Mouse (Mus musculus): ENCODE measurements around the gene Gm49403. TPM values are rescaled to one million over a fixed set of nuclear protein-coding genes. Genes with fewer than 3 reads are reported as not detected.
A peak's percentile ranks its signal among the peaks of the same experiment; 100 is the strongest.

The Gm49403 gene
- total RNA-seq, 1 experiment: not detected

GRCm38 (mm10) chr19:8920073-8920736 is 36.5 kb downstream of the Gm49403 start, which contains the start of gene B3gat3:
Gene B3gat3 (plus strand): TSS chr19:8920374.
- peak within 1 kb of the TSS; percentile 68 for H3K27ac ChIP-seq (ENCODE audit: insufficient read depth, low read depth, low read length, poor library complexity, severe bottlenecking)
- H3K36me3 ChIP-seq (ENCODE audit: control insufficient read depth, insufficient read depth, low read length, poor library complexity, severe bottlenecking): peaks cover 6% of the 10 kb centered on the region
- H3K9me3 ChIP-seq (ENCODE audit: control insufficient read depth, insufficient read depth, low read depth, low read length): no peaks in the 10 kb centered on the region
- no peak for TF ChIP-seq ZNF384 (IDR thresholded peaks at IDR 0.05; ENCODE audit: low read depth, low read length)
- peaks cover 0 to 3% of the 10 kb centered on the region in 2 experiments; a peak in 1 of 4 replicates for H3K4me1 ChIP-seq (ENCODE audit: control insufficient read depth in 2 of 2, insufficient read depth in 2 of 2, low read length in 2 of 2, poor library complexity in 1 of 2)
- H3K4me3 ChIP-seq (ENCODE audit: insufficient read depth in 1 of 2, low read depth in 1 of 2, low read length in 2 of 2, poor library complexity in 1 of 2, severe bottlenecking in 1 of 2): peak within 1 kb of the TSS; percentile 94 to 96
- in situ Hi-C loops (cut with MboI; ENCODE audit: low sequenced_read_pairs in 2 of 2, unreplicated experiment in 2 of 2): loop anchor here in 1 of 2 experiments (25.0 kb wide), 1 partner anchor 1692 kb away; the partner anchor contains the start of genes Ddb1 and Tkfc
- peak within 1 kb of the TSS; percentile 88 for H3K9ac ChIP-seq (ENCODE audit: insufficient read depth, low read depth, low read length, poor library complexity, severe bottlenecking)
- peak; percentile 89 for DNase-seq (ENCODE audit: low read depth, low spot score)

GRCm38 (mm10) chr19:8920836-8921291 is 37.1 kb downstream of the Gm49403 start:
- peak overlapping the region; percentile 88 for H3K9ac ChIP-seq (ENCODE audit: insufficient read depth, low read depth, low read length, poor library complexity, severe bottlenecking)
- H3K4me3 ChIP-seq (ENCODE audit: insufficient read depth in 1 of 2, low read depth in 1 of 2, low read length in 2 of 2, poor library complexity in 1 of 2, severe bottlenecking in 1 of 2): peak overlapping the region; percentile 94 to 96
- no peaks in the 10 kb centered on the region for H3K9me3 ChIP-seq (ENCODE audit: control insufficient read depth, insufficient read depth, low read depth, low read length)
- peak overlapping the region; percentile 68; the same call in 1 of the 2 replicates for H3K27ac ChIP-seq (ENCODE audit: insufficient read depth, low read depth, low read length, poor library complexity, severe bottlenecking)
- DNase-seq (ENCODE audit: low read depth, low spot score): no peak
- in situ Hi-C loops (cut with MboI; ENCODE audit: low sequenced_read_pairs in 2 of 2, unreplicated experiment in 2 of 2): loop anchor here in 1 of 2 experiments (25.0 kb wide), 1 partner anchor 1691 kb away; the partner anchor contains the start of genes Ddb1 and Tkfc
- no peak for TF ChIP-seq HCFC1 (IDR thresholded peaks at IDR 0.05; ENCODE audit: borderline replicate concordance, insufficient read depth, low read length)
- TF ChIP-seq ZC3H11A (IDR thresholded peaks at IDR 0.05; ENCODE audit: borderline replicate concordance, low read depth, low read length): 0 out of 2 replicates have a peak, but pooled peaks have one; percentile 1
- peaks cover 0 to 3% of the 10 kb centered on the region in 2 experiments; a peak in 1 of 4 replicates for H3K4me1 ChIP-seq (ENCODE audit: control insufficient read depth in 2 of 2, insufficient read depth in 2 of 2, low read length in 2 of 2, poor library complexity in 1 of 2)
- H3K36me3 ChIP-seq (ENCODE audit: control insufficient read depth, insufficient read depth, low read length, poor library complexity, severe bottlenecking): no peaks in the 10 kb centered on the region; the same call in 1 of the 2 replicates

GRCm38 (mm10) chr19:8921741-8922140 is 38.0 kb downstream of the Gm49403 start:
- H3K27ac ChIP-seq (ENCODE audit: insufficient read depth, low read depth, low read length, poor library complexity, severe bottlenecking): no peak overlapping the region
- TF ChIP-seq CHD2 (IDR thresholded peaks at IDR 0.05; ENCODE audit: low read depth, low read length) (no peak), MAFK (IDR thresholded peaks at IDR 0.05; ENCODE audit: insufficient read depth, low read depth, low read length) (no peak), ZC3H11A (IDR thresholded peaks at IDR 0.05; ENCODE audit: borderline replicate concordance, low read depth, low read length) (no peak), HCFC1 (IDR thresholded peaks at IDR 0.05; ENCODE audit: borderline replicate concordance, insufficient read depth, low read length) (no peak), ZNF384 (IDR thresholded peaks at IDR 0.05; ENCODE audit: low read depth, low read length) (no peak)

GRCm38 (mm10) chr19:8926766-8927165 is 43.0 kb downstream of the Gm49403 start:
- H3K9me3 ChIP-seq (ENCODE audit: control insufficient read depth, insufficient read depth, low read depth, low read length): no peaks in the 10 kb centered on the region
- no peak overlapping the region for H3K9ac ChIP-seq (ENCODE audit: insufficient read depth, low read depth, low read length, poor library complexity, severe bottlenecking)
- no peak overlapping the region for H3K4me3 ChIP-seq (ENCODE audit: insufficient read depth in 1 of 2, low read depth in 1 of 2, low read length in 2 of 2, poor library complexity in 1 of 2, severe bottlenecking in 1 of 2)
- in situ Hi-C loops (cut with MboI; ENCODE audit: low sequenced_read_pairs in 2 of 2, unreplicated experiment in 2 of 2): no loop called here
- H3K4me1 ChIP-seq (ENCODE audit: control insufficient read depth in 2 of 2, insufficient read depth in 2 of 2, low read length in 2 of 2, poor library complexity in 1 of 2): peaks cover 0 to 8% of the 10 kb centered on the region in 2 experiments; a peak in 1 of 4 replicates
- no peak overlapping the region for H3K27ac ChIP-seq (ENCODE audit: insufficient read depth, low read depth, low read length, poor library complexity, severe bottlenecking)
- H3K36me3 ChIP-seq (ENCODE audit: control insufficient read depth, insufficient read depth, low read length, poor library complexity, severe bottlenecking): no peaks in the 10 kb centered on the region; the same call in 1 of the 2 replicates
- no peak for DNase-seq (ENCODE audit: low read depth, low spot score)
- TF ChIP-seq ZNF384 (IDR thresholded peaks at IDR 0.05; ENCODE audit: low read depth, low read length) (no peak), ZC3H11A (IDR thresholded peaks at IDR 0.05; ENCODE audit: borderline replicate concordance, low read depth, low read length) (no peak), CHD2 (IDR thresholded peaks at IDR 0.05; ENCODE audit: low read depth, low read length) (no peak), MAFK (IDR thresholded peaks at IDR 0.05; ENCODE audit: insufficient read depth, low read depth, low read length) (no peak), HCFC1 (IDR thresholded peaks at IDR 0.05; ENCODE audit: borderline replicate concordance, insufficient read depth, low read length) (no peak)

More at GRCm38 (mm10) chr19:8921741-8922140, 38.0 kb downstream of the Gm49403 start:
- no peaks in the 10 kb centered on the region for H3K9me3 ChIP-seq (ENCODE audit: control insufficient read depth, insufficient read depth, low read depth, low read length)
- 0 out of 2 replicates have a peak overlapping the region, but pooled peaks have one; percentile 1 for H3K9ac ChIP-seq (ENCODE audit: insufficient read depth, low read depth, low read length, poor library complexity, severe bottlenecking)
- no peak for DNase-seq (ENCODE audit: low read depth, low spot score)
- peaks cover 0 to 3% of the 10 kb centered on the region in 2 experiments; a peak in 1 of 4 replicates for H3K4me1 ChIP-seq (ENCODE audit: control insufficient read depth in 2 of 2, insufficient read depth in 2 of 2, low read length in 2 of 2, poor library complexity in 1 of 2)
- H3K36me3 ChIP-seq (ENCODE audit: control insufficient read depth, insufficient read depth, low read length, poor library complexity, severe bottlenecking): no peaks in the 10 kb centered on the region
- H3K4me3 ChIP-seq (ENCODE audit: insufficient read depth in 1 of 2, low read depth in 1 of 2, low read length in 2 of 2, poor library complexity in 1 of 2, severe bottlenecking in 1 of 2): no peak overlapping the region
- in situ Hi-C loops (cut with MboI; ENCODE audit: low sequenced_read_pairs in 2 of 2, unreplicated experiment in 2 of 2): loop anchor here in 1 of 2 experiments (25.0 kb wide), 1 partner anchor 1691 kb away; the partner anchor contains the start of genes Ddb1 and Tkfc

Data from ES-E14 (cell line).